Mouse (Mus musculus) cerebellum, adult 9-11 months (tissue): ENCODE measurements around the gene Pigq.

Experiments used
- DNase-seq: peaks from one replicate; pipeline ENCODE4 v3.0.0; 2022

The Pigq gene

DNA sequence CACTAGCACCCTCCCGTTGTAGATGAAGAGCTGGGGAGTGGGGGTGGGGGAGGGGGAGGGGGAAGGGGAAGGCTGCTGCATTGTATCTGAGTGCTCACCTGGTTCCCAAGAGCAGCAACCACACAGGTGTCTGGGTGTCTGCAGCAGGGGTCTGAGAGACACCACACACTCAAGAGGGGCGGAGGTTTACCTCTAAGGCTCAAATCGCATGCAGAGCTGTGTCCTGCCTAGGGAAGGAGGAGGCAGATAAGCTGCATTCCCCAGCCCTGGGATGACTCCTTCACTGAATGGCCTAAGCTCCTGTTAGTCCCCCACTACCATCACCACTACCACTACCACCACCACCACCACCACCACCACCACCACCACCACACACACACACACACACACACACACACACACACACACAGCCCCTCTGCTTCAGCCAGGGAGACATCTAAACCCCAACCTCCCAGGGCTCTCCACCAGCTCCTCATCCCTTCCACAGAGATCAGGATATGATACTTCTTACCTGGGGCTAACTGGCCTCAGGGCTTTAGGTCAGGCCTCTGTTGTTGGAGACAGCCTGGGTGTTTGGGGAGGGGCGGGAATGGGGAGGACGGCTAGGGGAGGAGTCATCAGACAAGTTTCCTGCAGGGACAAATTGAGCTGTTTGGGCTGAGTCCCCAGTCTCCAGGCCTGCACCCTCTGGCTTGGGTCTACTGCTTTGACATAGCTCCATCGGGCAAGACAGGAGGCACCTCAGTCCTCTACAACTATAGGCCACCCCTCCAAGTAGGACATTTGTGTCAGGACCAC, at the start of gene Pigq, which contains the start of gene Nhlrc4:
Pigq (minus strand) TSS at position 571 of the 798 bp plus-strand sequence.
Nhlrc4 (minus strand) TSS at position 596 of the 798 bp plus-strand sequence.
- no peak for DNase-seq

DNA sequence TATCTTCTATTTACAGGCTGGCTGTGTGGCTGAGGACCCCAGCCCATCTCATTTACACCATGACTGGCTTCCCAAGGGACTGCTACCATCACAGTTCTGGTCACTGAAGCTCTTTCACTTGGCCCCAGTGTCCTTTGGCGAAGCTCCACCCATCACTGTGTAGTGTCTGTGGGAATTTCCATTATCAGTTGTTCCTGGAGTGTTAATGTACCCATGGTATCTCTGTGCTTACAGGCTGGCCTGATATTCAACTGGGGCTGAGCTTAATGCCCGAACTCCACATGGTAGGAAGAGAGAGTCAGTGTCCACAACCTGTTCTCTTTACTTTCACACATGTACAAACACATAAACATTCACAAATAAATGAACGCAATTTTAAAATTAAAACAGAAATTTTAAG, 48.8 kb upstream of the Pigq start:
- DNase-seq: no peak

DNA sequence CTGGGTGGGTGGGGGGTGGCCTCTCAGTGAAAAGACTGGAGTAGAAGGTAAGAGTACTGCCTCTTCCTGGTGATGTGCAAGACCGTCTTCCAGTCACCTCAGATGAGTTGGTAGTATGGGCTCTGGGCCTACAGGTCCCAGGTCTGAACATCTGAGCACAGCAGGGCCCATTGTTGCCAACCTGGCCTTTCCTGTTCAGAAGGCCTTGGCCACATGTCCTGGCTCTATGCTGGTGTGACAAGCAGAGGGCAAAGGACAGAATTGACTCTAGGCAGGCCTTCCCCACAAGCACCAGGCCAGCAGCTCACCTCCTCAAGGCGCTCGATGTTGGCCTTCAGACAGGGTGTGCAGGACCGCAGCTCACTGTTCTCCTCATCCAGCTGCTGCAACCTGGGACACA, 47.5 kb upstream of the Pigq start:
- no peak for DNase-seq

DNA sequence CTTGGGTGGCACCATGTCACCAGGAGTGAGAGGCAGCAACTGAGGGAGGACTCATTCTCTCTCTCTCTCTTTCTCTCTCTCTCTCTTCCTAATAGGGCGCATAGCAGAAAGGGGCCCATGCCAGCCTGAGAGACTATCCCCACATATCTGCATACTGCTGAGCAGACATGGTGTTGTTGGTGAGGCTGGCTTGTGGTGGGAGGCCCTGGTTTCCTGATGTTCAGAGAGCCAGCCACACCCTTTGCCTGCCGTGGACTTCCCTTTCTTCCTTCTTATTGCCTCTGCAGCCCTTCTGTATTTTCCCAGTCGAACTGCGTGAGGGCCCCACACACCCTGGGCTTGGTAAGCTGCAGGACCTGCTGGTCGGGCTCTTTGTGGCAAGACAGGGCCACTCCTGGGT, 45.6 kb upstream of the Pigq start:
- DNase-seq: no peak

DNA sequence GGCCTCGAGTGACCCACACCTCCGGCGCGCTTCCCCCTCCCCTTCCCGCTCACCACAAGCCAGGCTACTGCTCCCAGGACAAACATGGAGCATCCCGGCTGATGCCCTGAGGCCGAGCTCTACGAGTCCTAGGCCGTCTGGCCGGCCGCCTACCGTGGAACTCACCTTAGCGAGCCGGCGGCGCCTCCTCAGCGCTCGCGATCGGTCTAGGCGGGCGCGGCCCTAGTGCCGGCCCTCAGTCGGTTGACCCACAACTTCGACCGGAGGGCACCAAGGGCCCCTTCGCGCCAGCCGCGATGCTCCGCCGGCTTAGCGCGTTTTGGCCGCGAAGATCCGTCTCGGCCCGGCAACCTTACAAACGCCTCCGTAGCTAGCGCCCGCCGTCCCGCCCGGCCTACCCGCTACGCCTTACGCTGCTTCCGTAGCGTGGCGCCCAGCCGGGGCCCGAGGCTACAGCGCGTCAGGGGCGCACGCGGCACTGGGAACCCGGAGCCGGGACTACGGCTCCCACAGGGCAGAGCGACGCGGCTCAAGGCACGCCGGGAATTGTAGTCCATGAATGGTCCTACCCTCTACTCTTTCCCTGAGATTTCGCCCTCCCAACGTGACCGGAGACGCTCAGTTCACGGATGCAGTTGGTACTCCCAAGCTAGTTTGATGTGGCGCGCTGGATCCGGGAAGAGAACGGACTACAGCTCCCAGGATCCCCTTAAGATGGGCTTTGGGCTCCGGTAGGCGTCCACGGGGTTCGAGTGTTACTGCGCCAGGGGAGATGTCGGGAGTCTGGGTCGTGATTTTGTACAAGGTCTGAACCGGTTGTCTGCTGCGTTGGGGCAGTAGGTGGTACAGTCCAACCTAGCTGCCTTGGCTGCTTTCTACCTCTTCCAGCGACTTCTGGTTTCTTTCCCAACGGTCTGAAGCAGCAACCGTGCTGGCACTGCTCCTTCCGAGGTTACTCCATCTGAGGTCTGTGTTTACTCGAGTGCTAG, 40.9 kb upstream of the Pigq start, which contains the start of gene Capn15:
Capn15 (minus strand) TSS at position 491 of the 989 bp plus-strand sequence.
- DNase-seq: peak; percentile 96

DNA sequence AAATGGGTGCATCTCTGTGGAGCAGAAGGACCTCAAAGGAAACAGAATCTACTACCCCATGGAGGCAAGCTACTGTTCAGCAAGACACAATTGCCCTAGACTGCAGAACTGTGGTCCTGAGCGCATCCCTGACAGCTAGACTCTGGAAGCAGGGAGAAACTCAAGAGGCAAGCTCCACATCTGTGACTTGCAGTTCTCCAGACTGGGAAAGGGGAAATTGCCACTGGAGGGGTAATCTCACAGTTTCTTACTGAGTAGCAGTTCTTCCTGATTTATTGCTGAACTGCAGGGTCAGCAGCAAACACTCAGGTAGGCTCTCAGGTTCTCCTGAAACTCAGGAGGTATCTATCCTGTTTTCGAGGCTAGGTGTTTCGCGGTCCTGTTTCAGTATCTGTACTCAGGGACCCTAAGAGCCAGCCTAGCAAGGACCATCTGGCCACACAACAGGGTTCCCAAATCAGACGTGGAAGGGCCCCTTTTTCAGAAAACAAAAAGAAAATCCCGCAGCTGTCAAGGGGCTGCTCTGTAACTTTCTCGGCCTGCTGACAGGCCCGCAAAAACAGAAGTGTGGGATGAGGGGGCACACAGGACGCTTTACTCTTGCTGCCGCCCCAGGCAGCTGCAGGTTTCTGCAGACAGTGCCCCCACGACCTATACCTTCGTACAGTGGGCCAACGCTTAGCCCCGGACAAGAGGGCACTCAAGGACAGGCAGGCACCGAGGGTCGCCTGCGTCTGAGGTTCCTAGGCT, 40.0 kb upstream of the Pigq start:
- no peak for DNase-seq

DNA sequence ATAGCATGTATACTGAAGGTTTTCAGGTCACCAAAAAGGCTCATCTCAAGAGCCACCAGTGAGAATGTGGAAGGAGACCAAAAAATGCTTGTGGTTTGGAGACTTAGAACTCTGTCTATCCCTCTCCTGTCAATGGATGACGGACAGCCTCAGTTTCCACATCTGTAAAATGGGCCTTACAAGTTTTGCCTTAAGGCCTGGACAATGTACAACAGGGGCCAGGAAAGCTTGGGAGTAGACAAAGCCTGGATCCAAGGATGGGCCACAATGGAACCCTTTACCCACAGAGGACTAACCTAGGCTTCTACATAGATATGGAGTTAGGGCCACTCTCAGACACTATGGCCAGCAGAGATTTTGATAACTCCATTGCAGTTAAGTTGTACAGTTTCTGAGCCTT, 39.3 kb upstream of the Pigq start:
- peak; percentile 37 for DNase-seq

DNA sequence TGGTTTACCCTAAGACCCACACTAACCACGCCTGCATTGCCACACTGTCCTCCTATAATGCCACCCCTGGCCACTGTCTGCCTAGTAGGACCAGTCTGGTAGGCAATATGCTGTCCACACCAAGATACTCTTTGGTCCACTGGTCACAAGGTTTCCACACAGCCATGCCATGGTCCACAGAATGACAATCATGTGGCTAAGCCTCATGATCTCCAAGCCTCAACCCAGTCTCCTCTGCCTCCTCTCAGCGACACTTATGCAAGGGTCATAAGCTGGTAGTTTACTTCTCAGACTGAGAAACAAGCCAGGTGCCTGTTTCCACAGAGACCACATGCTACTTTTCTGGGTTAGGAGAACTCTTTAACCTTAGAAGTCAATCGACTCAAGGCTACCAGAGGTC, 38.2 kb upstream of the Pigq start:
- peak; percentile 21 for DNase-seq

DNA sequence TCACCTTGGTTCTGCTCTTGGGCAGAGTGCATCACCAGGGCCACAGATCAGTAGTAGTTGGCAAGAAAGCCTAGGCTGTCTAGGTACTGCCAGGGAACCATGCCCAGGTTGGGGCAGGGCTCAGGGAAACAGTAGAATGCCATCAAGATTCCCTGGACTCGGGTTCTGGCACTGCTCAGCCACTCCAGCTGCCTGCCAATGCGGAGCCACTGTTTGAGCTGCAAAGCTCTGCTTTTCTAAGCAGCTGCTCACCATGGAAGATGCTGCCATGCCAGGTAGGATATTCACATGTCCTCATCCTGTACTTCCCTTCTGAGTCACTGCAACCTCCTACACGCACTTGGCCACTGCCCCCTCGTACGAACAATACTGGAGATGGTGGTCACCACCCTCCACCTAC, 36.1 kb upstream of the Pigq start:
- DNase-seq: peak; percentile 84

DNA sequence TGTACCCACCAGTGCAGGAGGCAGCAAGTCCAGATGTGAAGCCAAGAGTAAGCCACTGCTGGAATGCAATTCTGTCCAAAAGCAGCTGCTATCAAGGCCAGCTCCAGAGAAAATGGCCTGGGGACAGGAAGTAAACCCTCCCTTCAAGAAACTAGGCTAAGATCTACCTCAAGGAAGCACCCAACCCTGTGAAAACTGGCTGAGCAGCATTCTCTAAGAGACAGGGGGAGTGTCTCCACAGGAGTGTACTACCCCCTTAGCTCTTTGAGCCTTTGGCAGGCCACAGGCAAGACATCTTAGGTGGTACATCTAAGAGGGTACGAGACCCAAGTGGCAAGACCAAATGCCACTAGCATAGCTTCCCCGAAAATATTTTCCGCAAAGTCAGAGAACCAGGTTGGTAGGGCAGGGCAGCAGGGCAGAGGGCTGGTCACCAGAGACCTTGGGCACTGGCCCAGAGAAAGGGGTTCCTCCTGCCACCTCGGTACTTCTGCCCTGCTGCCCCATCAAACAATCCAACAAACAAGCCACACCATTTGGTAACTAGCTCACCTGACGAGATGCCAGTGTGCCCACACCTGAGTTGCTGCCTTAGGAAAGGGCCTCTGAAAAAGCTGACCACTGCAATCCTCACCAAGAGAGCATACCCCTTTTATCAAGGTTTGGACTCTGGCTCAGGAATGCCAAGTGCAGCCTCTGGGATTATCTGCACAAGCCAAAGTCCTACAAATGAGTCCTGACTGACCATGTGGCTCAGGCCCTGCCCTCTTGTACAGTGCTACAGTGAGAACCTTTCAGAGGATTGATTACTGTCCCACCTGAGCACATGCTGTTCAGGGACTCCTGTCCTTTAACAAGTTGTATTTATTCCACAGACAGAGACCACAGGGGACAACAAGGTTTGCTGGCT, 35.3 kb upstream of the Pigq start:
- DNase-seq: peak; percentile 56

DNA sequence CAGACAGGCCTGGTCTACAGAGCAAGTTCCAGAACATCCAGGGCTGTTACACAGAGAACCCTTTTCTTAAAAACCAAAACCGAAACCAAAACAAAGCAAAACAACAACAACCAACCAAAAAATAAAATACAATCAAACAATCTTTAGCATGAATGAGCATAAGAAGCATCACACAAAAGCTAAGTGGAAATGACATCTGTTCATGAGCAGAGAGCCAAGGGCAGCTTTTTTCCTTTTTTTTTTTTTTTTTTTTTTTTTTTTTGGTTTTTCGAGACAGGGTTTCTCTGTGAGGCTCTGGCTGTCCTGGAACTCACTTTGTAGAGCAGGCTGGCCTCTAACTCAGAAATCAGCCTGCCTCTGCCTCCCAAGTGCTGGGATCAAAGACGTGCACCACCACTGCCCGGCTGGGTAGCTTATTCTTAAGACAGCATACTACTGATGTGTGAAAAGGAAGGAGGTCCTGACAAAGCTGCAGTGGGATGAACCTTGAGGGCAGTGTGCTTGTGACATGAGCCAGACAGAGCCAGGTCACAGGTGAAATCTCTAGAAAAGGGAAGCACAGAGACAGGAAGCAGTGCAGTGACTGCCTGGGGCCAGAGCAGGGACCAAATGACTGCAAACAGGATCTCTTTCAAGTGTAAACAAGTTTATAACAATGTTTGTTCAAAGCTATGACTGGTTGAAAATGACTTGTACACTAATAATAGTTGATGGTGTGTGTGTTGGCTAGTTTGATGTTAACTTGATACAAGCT, 26.4 kb upstream of the Pigq start:
- no peak for DNase-seq

DNA sequence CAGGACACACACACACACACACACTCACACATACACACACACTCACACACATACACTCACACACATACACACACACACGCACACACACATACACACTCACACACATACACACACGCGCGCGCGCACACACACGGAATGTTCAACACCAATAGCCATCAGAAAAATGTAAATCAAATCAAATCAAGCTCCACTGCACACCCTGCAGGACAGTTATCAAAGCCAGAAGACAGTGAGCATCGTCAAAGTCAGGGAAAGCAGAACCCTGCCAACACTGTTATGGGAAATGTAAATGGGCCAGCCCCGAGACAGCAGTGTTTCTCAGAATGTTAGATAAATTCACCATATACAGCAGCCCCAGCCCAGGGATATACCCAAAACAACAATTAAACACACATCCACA, 25.7 kb upstream of the Pigq start:
- DNase-seq: peak; percentile 63

DNA sequence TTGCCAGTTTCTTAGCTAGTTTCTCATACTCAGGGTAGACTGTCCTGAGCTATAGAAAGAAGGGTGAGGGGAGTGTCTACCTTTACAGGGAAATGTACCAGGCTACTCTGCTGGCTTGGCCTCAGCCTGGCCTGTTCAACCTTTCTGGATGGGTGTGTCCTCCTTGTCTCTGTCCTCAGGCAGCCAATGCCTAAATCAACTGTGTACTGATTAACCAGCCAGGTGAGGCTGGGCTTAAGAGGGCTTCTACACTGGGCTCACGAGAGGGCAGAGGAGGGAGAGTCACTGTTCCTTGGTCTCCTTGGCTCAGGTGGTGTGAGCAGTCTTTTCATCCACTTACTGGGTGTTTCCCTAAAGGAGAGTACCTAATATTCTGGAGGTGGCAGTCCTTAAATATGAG, 23.4 kb upstream of the Pigq start:
- no peak for DNase-seq

DNA sequence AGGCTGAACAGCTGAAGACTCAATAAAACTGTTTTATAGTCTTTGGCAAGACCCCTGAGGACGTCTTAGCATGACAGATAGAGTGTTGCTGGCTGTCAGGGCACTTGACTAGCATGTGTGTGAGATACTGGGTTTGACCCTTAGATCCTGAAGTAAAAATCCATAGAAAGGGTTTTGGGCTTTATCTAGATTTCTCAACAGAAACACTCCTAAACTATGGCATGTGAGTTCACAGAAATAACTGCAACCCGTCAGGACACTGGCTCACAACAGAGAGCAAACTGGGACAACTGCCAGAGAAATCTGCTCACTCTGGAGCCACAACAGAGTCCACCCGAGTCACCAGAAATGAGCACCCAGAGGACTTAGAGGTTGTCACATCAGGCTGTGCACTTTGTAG, 22.9 kb upstream of the Pigq start:
- DNase-seq: peak; percentile 65

DNA sequence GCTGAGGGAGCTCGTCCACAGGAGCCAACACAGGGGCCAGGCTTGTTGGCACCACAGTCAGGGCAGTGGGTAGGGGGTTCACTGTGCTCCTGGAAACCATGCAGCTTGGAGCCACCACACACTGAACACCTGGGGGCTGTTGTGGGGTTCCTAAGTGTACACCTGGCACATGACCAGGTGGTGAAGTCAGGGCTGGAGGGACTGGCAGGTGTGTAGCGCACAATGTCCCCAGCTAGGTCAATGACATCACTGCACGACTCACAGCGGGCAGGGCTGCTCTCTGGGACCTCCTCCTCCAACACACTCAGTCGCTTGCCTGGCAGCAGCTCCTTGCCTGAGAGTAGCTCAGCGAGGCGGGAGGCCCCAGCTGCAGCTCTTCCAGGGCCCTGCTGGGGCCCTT, 19.5 kb upstream of the Pigq start:
- DNase-seq: peak; percentile 77

DNA sequence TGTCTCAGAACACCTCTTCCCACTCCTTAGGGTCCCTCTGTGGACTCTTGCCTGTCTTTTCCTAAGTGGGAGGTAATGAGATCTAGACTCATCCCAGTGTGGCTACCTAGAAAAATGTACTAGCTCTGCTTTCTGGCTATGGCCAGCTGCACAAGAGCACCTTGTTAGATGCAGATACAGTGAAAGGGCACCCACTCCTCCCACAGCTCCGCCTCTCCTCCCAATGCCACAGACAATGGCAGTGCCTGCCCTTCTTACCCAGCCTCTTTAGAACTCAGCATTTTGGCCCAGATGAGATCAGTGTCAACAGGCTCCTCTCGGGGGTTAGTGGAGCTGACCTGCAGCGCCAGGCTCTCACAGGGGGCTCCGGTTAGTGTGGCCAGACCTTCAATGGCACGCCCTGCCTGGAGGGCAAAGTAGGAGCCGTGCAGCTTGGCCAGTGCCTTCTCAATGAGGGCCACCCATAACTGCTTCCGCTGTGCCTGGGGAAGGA, 17.7 kb upstream of the Pigq start:
- DNase-seq: no peak

DNA sequence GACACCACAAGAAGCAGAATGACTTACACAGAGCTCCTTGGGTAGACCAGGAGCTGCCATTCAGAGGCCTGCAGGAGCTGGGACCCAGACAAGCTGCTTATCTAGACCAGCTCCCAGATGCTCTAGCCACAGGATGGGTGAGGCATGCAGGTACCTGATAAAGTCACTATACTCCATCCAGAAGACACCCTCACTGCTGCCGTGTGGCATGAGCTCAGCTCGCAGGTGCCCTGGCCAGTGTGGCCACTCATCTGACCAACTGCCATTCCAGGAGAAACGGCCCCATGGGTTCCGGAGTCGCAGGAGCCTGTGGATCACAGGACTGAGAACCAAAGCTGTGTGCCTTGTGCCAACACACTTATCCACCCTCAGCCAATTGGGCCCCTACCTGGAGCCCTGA, 16.8 kb upstream of the Pigq start:
- DNase-seq: no peak

DNA sequence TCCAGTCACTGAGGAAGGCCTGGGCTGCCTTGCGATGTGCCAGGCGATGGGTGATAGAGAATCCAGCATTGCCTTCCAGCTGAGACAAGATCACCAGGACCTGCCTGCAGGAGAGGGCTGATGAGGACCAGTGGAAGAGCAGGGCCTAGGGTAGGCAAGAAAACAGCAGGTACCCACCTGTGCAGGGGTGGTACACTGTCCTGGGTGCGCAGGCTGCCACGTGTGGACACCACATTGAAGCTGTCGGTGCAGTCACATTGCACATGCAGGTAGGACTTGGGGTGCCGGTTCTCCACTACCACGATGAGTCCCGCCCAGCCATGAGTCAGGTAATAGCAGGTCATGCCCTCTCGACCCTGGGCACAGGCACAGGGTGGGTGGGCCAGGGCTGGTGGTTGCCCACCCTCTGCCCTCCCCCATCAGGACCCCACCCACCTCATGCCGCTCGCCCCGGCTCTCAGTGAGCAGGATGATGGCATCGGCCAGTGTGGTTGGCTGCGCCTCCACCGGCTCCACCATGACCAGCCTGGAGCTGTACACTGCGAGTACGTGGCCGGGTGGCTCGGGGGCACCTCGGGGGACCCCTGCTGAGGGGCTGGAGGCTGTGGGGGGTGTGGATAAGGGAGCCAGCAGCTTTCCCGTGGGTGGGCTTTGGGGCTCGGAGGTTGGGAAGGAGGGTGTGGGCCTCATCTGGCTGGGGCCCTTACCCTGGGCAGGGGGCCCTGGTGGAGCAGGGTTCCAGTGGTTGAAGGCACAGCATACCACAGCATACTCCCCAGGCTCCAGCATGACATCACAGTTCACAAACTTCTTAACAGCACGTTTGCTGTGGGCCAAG, 15.1 kb upstream of the Pigq start:
- peak; percentile 65 for DNase-seq

DNA sequence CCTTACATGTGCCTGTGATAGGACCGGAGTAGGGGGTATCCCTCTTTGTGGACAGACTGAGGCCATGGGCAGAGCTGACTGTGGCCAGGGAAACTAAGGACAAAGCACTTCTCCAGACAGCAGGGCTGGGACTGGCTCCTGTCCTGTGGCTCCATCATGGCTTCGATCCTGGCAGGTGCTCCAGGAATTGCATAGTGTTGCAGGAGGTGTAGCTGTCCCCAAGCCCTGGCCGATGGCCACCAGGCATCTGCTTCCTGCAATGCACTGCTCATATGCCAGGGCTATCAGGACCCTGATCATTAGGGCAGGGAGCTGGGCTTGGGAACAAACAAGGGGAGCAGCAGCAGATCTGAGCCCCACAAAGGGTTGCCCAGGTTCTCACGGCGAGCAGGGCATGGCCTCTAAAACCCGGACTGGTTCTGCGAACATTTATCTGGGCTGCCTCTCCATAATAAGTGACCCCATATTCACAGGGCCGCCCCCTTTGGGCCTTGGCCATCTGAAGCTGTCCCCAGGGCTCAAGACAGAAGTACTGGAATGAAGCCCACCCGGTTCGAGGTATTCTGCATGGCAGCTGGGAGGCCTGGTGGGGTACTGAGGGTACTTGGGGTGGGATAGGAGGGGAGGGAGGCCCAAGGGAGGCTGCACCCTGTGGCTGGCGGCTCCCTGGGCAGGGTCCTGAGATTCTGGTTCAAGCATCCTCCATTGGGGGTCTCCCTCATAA, 14.2 kb upstream of the Pigq start:
- DNase-seq: peak; percentile 80
